Mouse (Mus musculus): ENCODE results near the gene Nfu1.
"Not testable (repeated sequence)": the region's sequence is repeated elsewhere in the genome, so short reads cannot be mapped to it uniquely, and the experiment has no call there.

Gene Nfu1

GRCm38 (mm10) chr6:87021791-87022190 is 12.8 kb downstream of the Nfu1 start:
- DNase-seq (ENCODE audit: low spot score in 2 of 2): no peak

- no peak for DNase-seq (ENCODE audit: low spot score in 2 of 2)
Observed at GRCm38 (mm10) chr6:87026980-87027379, 17.9 kb downstream of the Nfu1 start.

GRCm38 (mm10) chr6:87028881-87029280 is 19.8 kb downstream of the Nfu1 start:
- DNase-seq (ENCODE audit: low spot score in 2 of 2): no peak

GRCm38 (mm10) chr6:87031310-87031709 is 22.3 kb downstream of the Nfu1 start:
- DNase-seq (ENCODE audit: low spot score in 2 of 2): not testable (repeated sequence)

- no peak for DNase-seq (ENCODE audit: low spot score in 2 of 2)
Observed at GRCm38 (mm10) chr6:87032401-87032800, 23.4 kb downstream of the Nfu1 start.

- DNase-seq (ENCODE audit: low spot score in 2 of 2): no peak
Observed at GRCm38 (mm10) chr6:87034395-87034794, 25.4 kb downstream of the Nfu1 start.

- no peak for DNase-seq (ENCODE audit: low spot score in 2 of 2)
Observed at GRCm38 (mm10) chr6:87037826-87038620, 29.0 kb downstream of the Nfu1 start.

GRCm38 (mm10) chr6:87039161-87039560 is 30.1 kb downstream of the Nfu1 start:
- DNase-seq (ENCODE audit: low spot score in 2 of 2): no peak

GRCm38 (mm10) chr6:87040971-87041370 is 31.9 kb downstream of the Nfu1 start:
- DNase-seq (ENCODE audit: low spot score in 2 of 2): peak in 1 of 2 experiments; percentile 41

GRCm38 (mm10) chr6:87041431-87041830 is 32.4 kb downstream of the Nfu1 start:
- DNase-seq (ENCODE audit: low spot score in 2 of 2): no peak

- DNase-seq (ENCODE audit: low spot score in 2 of 2): no peak
Observed at GRCm38 (mm10) chr6:87042004-87042336, 32.9 kb downstream of the Nfu1 start.

GRCm38 (mm10) chr6:87042337-87043130 is 33.5 kb downstream of the Nfu1 start, which contains the start of gene Gfpt1:
TSS of gene Gfpt1 (plus strand) at chr6:87042846.
- peak; percentile 97 for DNase-seq (ENCODE audit: low spot score in 2 of 2)

- no peak for DNase-seq (ENCODE audit: low spot score in 2 of 2)
Observed at GRCm38 (mm10) chr6:87043131-87043516, 34.1 kb downstream of the Nfu1 start.

GRCm38 (mm10) chr6:87044895-87045294 is 35.9 kb downstream of the Nfu1 start:
- DNase-seq (ENCODE audit: low spot score in 2 of 2): no peak

- no peak for DNase-seq (ENCODE audit: low spot score in 2 of 2)
Observed at GRCm38 (mm10) chr6:87045507-87045906, 36.5 kb downstream of the Nfu1 start.

GRCm38 (mm10) chr6:87048712-87049111 is 39.7 kb downstream of the Nfu1 start:
- not testable (repeated sequence) for DNase-seq (ENCODE audit: low spot score in 2 of 2)

GRCm38 (mm10) chr6:87051886-87052425 is 42.9 kb downstream of the Nfu1 start:
- no peak for DNase-seq (ENCODE audit: low spot score in 2 of 2)

GRCm38 (mm10) chr6:87054193-87054592 is 45.2 kb downstream of the Nfu1 start:
- DNase-seq (ENCODE audit: low spot score in 2 of 2): no peak

- DNase-seq (ENCODE audit: low spot score in 2 of 2): no peak
Observed at GRCm38 (mm10) chr6:87059754-87060153, 50.7 kb downstream of the Nfu1 start.

GRCm38 (mm10) chr6:87063586-87063985 is 54.5 kb downstream of the Nfu1 start:
- no peak for DNase-seq (ENCODE audit: low spot score in 2 of 2)

GRCm38 (mm10) chr6:87068209-87068608 is 59.2 kb downstream of the Nfu1 start:
- no peak for DNase-seq (ENCODE audit: low spot score in 2 of 2)

GRCm38 (mm10) chr6:87069195-87069900 is 60.3 kb downstream of the Nfu1 start:
- DNase-seq (ENCODE audit: low spot score in 2 of 2): no peak

All from right cerebral cortex, postnatal 10 days (tissue).